ENCODE assay signal across 12 mouse cellular contexts in genomic region chr1:182149966-182150365, GRCm38 (mm10). TPM values are rescaled to one million over a fixed set of nuclear protein-coding genes. Genes with fewer than 3 reads are reported as not detected.
DNase-seq lines count a peak whose midpoint lies in the region; ATAC-seq lines count a peak whose summit lies in the region.
"Had no signal": no experiment of that assay in that cellular context is flagged by ENCODE, and none has a peak within 500 bp of the region (broad histone marks: within the 10 kb centered on the region; RNA-seq: fewer than 3 reads in every experiment).

No protein-coding gene starts in this region.

- no peak overlapping the region for H3K9ac ChIP-seq in forebrain, embryonic 11.5 days (ENCODE audit: low read length)
- H3K9ac ChIP-seq in forebrain, embryonic 15.5 days (replicated peaks), result no peak overlapping the region

- H3K4me2 ChIP-seq in forebrain, embryonic 11.5 days (ENCODE audit: low read depth, low read length, severe bottlenecking), result no peak overlapping the region
- no peak overlapping the region for H3K4me2 ChIP-seq in forebrain, embryonic 15.5 days (replicated peaks)

- H3K27ac ChIP-seq in forebrain, embryonic 11.5 days (ENCODE audit: low read depth, low read length), result no peak overlapping the region
- no peak overlapping the region for H3K27ac ChIP-seq in forebrain, embryonic 15.5 days (replicated peaks)

- WGBS in forebrain, embryonic 11.5 days, result 84% methylated on average over 2 of the region's 2 CpGs
- WGBS in forebrain, embryonic 15.5 days, result 80% methylated on average over 2 of the region's 2 CpGs

- ATAC-seq in forebrain, embryonic 11.5 days (replicated peaks; ENCODE audit: low FRiP score), result no peak
- ATAC-seq in forebrain, embryonic 15.5 days (replicated peaks), result no peak
- 0 out of 2 replicates have a peak, but pooled peaks have one; percentile 72 for ATAC-seq in erythroblast, adult 5-6 weeks (replicated peaks; ENCODE audit: low FRiP score, poor library complexity, severe bottlenecking)

- DNase-seq in forebrain, embryonic 11.5 days (ENCODE audit: low spot score), result peak; percentile 63
- DNase-seq in lung, postnatal 36 days, result peak; percentile 43
- DNase-seq in lung, postnatal 14 days, result no peak
- peak; percentile 70 for DNase-seq in thymus, postnatal 4 days
- DNase-seq in layer of hippocampus, adult 11-12 months (ENCODE audit: low spot score), result no peak
- DNase-seq in layer of hippocampus, adult 9-11 months, result no peak
- DNase-seq: cerebellum, postnatal 14 days had no signal

- no peaks in the 10 kb centered on the region for H3K27me3 ChIP-seq in forebrain, embryonic 11.5 days (ENCODE audit: control insufficient read depth, insufficient read depth, low read length)
- H3K27me3 ChIP-seq in forebrain, embryonic 15.5 days, result no peaks in the 10 kb centered on the region

- no peaks in the 10 kb centered on the region for H3K9me3 ChIP-seq in forebrain, embryonic 11.5 days (ENCODE audit: control insufficient read depth, low read length)
- no peaks in the 10 kb centered on the region for H3K9me3 ChIP-seq in forebrain, embryonic 15.5 days

- H3K4me1 ChIP-seq in forebrain, embryonic 11.5 days (replicated peaks; ENCODE audit: control insufficient read depth, insufficient read depth, low read length), result no peaks in the 10 kb centered on the region
- no peaks in the 10 kb centered on the region for H3K4me1 ChIP-seq in forebrain, embryonic 15.5 days

- H3K4me3 ChIP-seq in forebrain, embryonic 11.5 days (ENCODE audit: low read depth, low read length), result no peak overlapping the region
- no peak overlapping the region for H3K4me3 ChIP-seq in forebrain, embryonic 15.5 days
- H3K4me3 ChIP-seq: myocyte had no signal

- H3K36me3 ChIP-seq in forebrain, embryonic 11.5 days (ENCODE audit: control insufficient read depth, insufficient read depth, low read length), result no peaks in the 10 kb centered on the region
- no peaks in the 10 kb centered on the region for H3K36me3 ChIP-seq in forebrain, embryonic 15.5 days

RNA-seq across cellular contexts. Expression of gene Vmn1r1, which starts 14.3 kb away (rescaled TPM):
- not detected in 2 replicates for polyA plus RNA-seq in forebrain, embryonic 11.5 days (2014; fragmentation: Nextera tagmentation; extraction: Ambion mirVana)
- polyA plus RNA-seq in forebrain, embryonic 15.5 days (2015; fragmentation: Nextera tagmentation; extraction: Ambion mirVana), result not detected in 2 replicates
- total RNA-seq in erythroblast, adult 5-6 weeks (2015; ENCODE audit: low replicate concordance), result not detected in 2 replicates
- not detected in 2 replicates for total RNA-seq in erythroblast, adult 5-6 weeks (2017; ENCODE audit: low replicate concordance)
- polyA plus RNA-seq: heart, embryonic 14.5 days; myocyte; spleen, adult 2 months had no signal

RNA-seq across cellular contexts. Expression of gene Srp9, which starts 25.4 kb away (rescaled TPM):
- polyA plus RNA-seq in forebrain, embryonic 11.5 days (2014; fragmentation: Nextera tagmentation; extraction: Ambion mirVana), result 143 and 151 TPM in 2 replicates
- polyA plus RNA-seq in forebrain, embryonic 15.5 days (2015; fragmentation: Nextera tagmentation; extraction: Ambion mirVana), result 127 and 133 TPM in 2 replicates
- 33.4 and 50.4 TPM in 2 replicates for total RNA-seq in erythroblast, adult 5-6 weeks (2015; ENCODE audit: low replicate concordance)
- total RNA-seq in erythroblast, adult 5-6 weeks (2017; ENCODE audit: low replicate concordance), result 21.3 and 21.4 TPM in 2 replicates

Comparison
In these comparisons a context has a peak if more than half of its experiments do, and no peak if none do; other contexts are left out.
1. DNase-seq: peak in forebrain, embryonic 11.5 days (single experiment), lung, postnatal 36 days (single experiment) and thymus, postnatal 4 days (single experiment); none in lung, postnatal 14 days (single experiment), layer of hippocampus, adult 11-12 months (single experiment) and layer of hippocampus, adult 9-11 months (single experiment).